Mouse (Mus musculus): Measurements from ENCODE around the gene Ddx43.
"Not testable (repeated sequence)": the region's sequence is repeated elsewhere in the genome, so short reads cannot be mapped to it uniquely, and the experiment has no call there.

Ddx43 gene

GRCm38 (mm10) chr9:78395630-78396351 is at the start of gene Ddx43:
Gene Ddx43, plus strand, starts transcription at chr9:78395777.
- DNase-seq: peak; percentile 16 to 31

DNA sequence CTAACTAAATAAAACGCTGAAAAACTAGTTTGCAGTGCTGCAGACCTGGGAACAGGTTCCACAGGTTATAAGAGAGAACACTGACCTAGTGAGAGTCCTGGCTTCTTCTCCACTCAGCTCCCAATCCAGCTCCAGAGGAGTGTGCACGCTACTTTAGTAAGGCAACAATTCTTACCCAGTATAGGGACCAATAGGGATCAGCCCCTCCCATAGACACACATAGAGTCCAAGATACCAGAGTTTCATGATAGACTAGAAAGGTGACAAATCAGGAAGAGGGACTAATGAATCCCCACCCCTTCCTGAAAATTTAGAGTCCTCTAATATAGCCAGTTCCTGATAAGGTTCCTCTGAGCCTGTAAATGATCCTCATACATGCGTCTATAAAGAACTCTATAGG is 48.6 kb upstream of the Ddx43 start:
- no peak for DNase-seq

DNA sequence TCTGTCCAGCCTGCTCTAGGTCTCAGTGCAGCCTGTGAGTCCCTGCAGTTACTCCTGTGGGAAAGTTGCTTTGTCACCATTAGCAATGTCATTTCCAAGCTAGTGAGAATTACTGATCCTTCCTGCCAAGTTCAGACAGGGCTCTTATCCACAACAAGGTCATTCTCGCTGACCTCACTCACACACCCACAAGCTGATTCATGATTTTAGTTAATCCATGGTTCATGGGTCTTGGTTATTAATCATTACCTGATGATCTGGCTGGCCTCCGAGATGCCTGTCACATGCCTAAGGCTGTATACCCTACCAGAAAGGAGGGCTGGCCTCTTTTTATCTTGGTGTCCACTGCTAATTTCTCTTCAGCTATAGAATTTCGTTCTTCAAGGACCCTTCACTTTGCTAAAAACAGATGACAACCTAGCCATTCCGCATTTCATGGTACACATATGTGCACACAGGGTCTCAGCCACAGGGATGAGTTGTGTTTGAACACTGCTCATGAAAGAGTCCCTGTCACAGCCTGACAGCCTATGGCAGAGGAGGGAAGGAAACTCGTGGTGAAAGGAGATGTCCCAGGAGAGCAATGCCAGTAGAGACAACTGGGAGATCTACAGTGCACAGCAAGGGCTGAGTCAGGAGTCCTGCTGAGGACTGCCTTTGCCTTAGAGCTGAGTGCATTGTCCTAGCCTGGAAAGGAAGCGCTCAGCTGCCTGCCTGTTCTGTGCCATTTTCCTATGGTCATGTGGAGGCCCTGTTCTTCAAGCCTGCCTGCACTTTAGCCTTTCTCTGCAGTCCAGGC is 47.2 kb upstream of the Ddx43 start:
- not testable (repeated sequence) for DNase-seq

DNA sequence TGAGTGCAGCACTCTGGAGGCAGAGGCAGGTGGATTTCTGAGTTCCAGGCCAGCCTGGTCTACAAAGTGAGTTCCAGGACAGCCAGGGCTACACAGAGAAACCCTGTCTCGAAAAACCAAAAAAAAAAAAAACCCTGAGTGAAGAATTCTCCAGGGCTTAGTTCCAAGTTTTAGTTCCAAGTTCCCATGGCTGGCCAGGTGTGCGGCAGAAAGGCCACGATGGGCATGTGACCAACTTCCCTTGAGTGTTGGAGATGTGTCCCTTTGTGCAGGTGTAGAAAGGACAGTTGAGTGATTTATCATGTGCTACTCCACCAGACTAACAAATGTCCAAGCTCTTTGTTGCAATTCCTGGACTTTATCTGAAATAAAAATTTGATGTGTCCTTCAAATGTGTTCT is 46.4 kb upstream of the Ddx43 start:
- DNase-seq: not testable (repeated sequence)

DNA sequence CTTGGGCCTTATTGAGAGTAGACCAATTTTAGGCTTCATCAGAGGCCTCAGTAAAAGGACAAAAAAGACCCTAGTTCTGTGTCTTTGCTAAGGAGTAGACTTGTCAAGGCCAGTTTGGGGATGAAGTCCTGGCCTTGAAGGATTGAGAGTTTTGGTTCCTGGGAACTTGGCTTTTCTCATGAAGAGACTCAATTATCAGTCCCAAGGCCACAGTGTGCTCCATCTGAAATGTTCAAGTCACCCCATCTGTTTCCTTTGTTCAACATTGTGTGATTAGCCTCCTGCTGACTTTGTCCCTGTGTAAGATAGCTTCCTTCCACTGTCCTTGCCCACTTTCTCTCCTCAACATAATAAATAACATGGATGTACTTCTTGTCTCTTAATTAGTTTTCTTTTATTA is 45.6 kb upstream of the Ddx43 start:
- DNase-seq: not testable (repeated sequence)

DNA sequence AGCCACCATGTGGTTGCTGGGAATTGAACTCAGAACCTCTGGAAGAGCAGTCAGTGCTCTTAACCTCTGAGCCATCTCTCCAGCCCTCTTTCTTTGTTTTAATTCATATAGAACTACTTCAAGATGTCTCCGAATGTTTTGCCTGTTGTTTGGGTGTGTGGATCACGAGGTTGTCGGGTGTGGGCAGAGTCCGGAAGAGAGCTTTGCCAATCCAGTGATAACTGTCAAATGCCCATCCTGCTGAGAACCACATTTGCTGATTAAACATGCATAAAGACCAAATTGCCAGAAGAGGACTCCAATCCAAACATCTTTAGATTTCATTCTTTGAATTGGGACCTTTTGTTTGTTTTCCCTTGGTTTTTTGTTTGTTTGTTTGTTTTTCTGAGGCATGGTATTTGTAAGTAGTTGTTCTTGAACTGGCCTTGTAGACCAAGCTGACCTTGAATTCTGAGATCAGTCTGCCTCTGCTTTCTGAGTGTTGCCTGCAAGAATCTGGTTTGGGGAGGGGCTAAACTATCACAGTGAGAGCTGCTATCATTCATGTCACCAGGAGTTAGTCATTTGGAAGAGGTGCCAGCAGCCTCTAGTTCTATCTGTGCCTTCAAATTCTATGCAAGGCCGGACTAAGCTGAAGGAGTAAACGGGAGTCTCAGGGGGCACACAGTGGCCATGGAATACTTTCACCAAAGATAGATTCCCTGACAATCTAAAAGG is 43.9 kb upstream of the Ddx43 start:
- DNase-seq: no peak

GRCm38 (mm10) chr9:78354665-78355578 is 40.7 kb upstream of the Ddx43 start:
- no peak for DNase-seq

- no peak for DNase-seq
Measured at GRCm38 (mm10) chr9:78355611-78356010, 40.0 kb upstream of the Ddx43 start, which contains the start of gene Gsta2. Gene Gsta2, minus strand, starts transcription at chr9:78355788.

- DNase-seq: peak; percentile 68 to 71
Measured at GRCm38 (mm10) chr9:78358053-78358452, 37.5 kb upstream of the Ddx43 start.

DNA sequence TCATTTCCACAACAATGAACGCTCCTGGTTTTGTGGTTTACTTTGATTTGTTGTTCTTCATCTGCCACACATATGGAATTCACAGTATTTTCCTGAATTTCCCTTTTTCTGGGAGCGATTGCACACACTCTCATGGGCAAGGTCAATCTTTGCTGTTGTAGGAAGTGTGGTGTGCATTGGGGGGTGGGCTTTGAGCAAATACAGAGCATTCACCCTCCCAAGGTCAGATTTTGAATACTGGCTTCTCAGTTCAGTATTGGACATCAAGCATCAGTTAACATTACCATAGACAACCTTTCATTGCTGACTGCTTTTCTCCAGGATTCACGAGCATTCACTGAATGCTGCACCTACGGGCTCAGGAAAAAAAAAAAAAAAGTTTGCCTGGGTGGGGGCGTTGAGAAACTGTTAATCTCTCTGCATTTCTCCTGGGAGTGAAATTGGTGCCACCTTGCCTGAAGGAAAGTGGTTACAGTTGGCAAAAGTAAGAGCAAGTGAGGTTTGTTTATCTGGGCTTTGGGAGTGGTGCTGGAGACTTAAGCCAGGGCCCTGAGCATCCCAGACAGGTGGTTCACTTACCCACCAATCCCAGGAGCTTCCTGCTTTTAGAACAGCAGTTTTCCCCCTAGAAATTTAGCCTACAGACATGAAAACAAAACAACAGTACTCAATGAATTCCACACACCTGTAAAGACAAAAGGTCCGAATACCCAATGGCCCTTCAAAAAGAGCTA is 35.7 kb upstream of the Ddx43 start:
- DNase-seq: no peak

- no peak for DNase-seq
Measured at GRCm38 (mm10) chr9:78360484-78360872, 35.1 kb upstream of the Ddx43 start.

DNA sequence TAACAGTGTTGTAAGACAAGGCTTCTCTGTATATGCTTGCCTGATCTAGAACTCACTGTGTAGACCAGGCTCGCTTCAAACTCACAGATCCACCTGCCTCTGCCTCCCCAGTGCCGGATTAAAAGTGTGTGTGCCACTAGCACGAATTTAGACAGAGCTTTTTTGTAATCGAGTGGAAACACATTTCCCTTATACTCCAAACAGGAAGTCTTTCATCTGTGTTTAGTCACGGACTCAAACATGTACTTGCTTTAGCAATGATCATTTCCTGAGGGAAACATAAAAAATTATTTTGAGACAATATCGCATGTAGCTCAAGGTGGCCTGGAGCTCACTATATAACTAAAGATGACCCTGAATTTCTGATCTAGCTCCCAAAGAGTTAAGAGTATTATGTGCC is 32.2 kb upstream of the Ddx43 start:
- DNase-seq: no peak

DNA sequence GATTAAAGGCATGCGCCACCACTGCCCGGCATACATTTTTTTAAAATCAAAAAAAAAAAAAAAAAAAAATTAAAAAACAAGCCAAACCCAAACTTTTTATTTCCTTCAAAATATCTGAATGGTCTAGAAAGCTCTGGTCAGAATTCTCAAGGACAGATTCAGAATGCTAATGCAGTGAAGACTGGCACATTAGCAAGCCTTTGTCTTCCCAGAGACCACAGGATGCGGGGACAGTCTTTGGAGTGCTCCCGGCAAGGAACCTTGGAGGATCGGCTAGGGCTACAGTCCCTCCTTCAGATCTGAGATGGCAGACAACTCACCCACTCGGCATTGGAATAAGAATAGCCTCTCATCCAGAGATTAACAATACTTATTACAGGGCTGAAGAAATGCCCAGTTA is 30.9 kb upstream of the Ddx43 start:
- DNase-seq: no peak

DNA sequence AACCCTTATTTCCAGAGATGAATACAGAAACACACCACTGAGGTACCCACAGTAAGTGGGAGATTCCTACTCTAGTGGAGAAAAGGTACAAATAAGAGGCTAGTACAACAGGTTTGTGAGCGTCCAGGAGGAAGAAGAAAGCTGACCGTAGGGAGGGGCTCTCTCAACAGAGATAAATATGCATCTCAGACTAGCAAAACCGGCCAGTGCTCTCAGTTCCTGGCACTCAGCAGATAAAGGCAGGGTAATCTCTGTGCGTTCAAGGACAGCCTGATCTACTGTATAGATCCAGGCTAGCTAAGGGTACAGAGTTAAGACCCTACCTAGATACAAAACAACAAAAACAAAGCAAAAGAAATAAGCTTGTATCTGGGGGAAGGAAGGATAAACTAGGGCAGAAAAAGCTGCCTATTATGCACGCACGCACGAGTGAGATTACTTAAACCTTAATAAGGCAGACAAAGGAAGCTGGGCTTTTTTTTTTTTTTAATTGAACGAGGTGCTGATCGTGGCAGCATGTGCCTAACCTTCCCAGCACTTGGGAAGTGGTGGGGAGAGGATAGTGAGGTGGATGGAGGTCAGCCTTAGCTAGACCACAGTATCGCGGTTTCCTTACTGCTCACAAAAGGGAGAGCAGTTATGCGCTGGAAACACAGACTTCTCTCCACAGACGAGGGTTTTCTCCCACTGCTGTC is 29.6 kb upstream of the Ddx43 start:
- DNase-seq: no peak

DNA sequence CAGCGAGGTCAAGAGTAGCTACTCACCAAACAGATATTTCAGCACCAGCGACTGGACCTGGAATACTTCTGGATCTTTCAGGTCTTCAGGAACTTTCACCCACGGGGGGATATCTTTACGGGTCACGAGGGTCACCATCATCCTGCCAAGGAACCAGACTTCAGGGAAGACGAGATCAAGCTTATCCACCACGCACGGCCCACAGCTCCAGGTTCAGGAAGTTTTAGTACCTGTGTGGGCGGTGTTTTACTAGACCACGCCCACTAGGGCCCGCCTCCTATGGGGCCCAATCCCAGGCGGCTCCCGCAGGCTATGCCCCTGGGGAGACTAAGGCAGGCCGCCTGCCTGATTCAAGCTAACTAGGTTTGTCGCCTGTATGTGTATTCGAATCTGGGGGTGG is 27.6 kb upstream of the Ddx43 start, which contains the start of gene Dppa5a:
Dppa5a (minus strand) TSS at position 219 of the 400 bp plus-strand sequence.
- DNase-seq: not testable (repeated sequence)

GRCm38 (mm10) chr9:78368671-78369293 is 26.8 kb upstream of the Ddx43 start:
- no peak for DNase-seq

DNA sequence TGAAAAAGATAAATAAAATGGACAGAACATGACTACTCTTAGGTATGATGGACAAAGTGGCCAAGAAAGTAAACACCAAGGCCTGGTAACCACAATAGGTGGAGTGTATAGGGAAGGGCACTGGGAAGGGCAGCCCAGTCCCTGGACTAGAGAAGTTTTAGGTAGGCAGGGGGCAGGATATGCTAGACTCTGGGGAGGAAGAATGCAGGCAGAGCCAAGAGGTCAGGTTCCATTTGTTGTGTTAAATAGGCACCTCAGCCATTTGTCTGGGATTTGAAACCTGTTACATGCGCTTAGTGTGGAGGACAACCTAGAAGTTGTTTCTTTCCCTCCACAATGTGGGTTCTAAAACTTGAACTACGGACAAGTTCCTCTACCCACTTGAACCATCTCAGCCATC is 26.2 kb upstream of the Ddx43 start:
- no peak for DNase-seq

DNA sequence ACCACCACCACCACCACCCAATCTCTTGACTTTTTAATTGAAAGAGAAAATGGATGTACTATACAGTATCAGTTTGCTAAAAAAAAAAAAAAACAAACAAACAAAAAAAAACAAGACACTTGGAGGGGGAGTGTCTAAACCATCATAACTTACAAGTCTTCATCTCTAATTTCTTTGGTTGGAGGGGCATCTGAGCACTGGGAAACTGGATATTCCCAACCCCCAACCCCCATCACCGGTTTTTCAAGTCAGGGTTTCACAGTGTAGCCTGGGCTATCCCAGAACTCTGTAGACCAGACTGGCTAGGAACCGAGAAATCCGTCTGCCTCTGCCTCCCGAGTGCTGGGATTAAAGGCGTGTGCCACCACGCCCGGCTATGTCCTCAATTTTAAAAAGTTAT is 25.8 kb upstream of the Ddx43 start:
- no peak for DNase-seq

- DNase-seq: no peak
Measured at GRCm38 (mm10) chr9:78371441-78371840, 24.1 kb upstream of the Ddx43 start.

DNA sequence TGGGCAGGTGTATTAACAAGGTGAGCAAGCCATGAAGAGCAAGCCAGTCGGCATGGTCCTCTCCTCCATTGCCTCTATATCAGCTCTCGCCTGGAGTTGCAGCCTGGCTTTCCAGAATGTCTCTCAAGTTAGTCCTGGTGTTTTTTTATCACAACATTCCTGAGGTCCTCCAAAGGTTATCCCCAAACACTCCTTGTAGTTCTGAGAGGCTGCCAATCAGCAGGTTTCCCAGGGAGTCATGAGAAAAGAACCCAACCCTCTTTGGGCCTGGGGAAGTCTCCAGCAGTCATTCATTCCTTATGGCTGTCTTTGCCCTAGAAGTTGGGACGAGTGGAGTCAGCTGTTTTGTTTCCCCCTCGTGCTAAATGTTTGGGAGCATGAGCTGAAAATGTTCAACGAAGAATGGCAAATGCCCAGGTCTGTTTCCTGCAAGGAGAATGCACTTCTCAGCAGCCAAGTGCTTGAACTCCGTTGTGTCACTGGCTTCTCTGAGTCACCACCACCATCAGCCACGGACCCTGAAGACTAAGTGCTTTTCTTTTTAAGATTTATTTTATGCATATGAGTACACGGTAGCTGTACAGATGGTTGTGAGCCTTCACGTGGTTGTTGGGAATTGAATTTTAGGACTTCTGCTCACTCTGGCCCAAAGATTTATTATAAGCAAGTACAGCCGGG is 22.6 kb upstream of the Ddx43 start:
- no peak for DNase-seq

Measured in B cell, adult 2 months (primary cell).